Mouse (Mus musculus) cerebellum, adult 11-12 months (tissue): ENCODE measurements around the gene Adssl1.

Experiments
- DNase-seq: peaks from one replicate; pipeline ENCODE4 v3.0.0; 2022

Gene Adssl1

GRCm38 (mm10) chr12:112593951-112594915 is 25.6 kb upstream of the Adssl1 start:
- no peak for DNase-seq

- peak; percentile 36 for DNase-seq
Observed at GRCm38 (mm10) chr12:112594989-112595388, 24.9 kb upstream of the Adssl1 start.

GRCm38 (mm10) chr12:112595626-112596025 is 24.2 kb upstream of the Adssl1 start:
- no peak for DNase-seq

GRCm38 (mm10) chr12:112596454-112596853 is 23.4 kb upstream of the Adssl1 start:
- no peak for DNase-seq

GRCm38 (mm10) chr12:112596891-112597500 is 22.8 kb upstream of the Adssl1 start:
- no peak for DNase-seq

- peak; percentile 44 for DNase-seq
Observed at GRCm38 (mm10) chr12:112597618-112598017, 22.2 kb upstream of the Adssl1 start.

GRCm38 (mm10) chr12:112599198-112599597 is 20.6 kb upstream of the Adssl1 start:
- no peak for DNase-seq

GRCm38 (mm10) chr12:112599942-112600611 is 19.8 kb upstream of the Adssl1 start:
- no peak for DNase-seq

GRCm38 (mm10) chr12:112604022-112604421 is 15.8 kb upstream of the Adssl1 start:
- no peak for DNase-seq

- DNase-seq: no peak
Observed at GRCm38 (mm10) chr12:112604709-112605649, 14.9 kb upstream of the Adssl1 start.

GRCm38 (mm10) chr12:112605766-112606165 is 14.1 kb upstream of the Adssl1 start:
- peak; percentile 67 for DNase-seq

- no peak for DNase-seq
Observed at GRCm38 (mm10) chr12:112606998-112607397, 12.8 kb upstream of the Adssl1 start.

GRCm38 (mm10) chr12:112609031-112609430 is 10.8 kb upstream of the Adssl1 start:
- DNase-seq: no peak

GRCm38 (mm10) chr12:112616668-112617067 is 3.2 kb upstream of the Adssl1 start:
- DNase-seq: no peak

- DNase-seq: no peak
Observed at GRCm38 (mm10) chr12:112617184-112617583, 2.7 kb upstream of the Adssl1 start.

- peak; percentile 37 for DNase-seq
Observed at GRCm38 (mm10) chr12:112617898-112618380, 1.9 kb upstream of the Adssl1 start.

- peak; percentile 29 for DNase-seq
Observed at GRCm38 (mm10) chr12:112618981-112619685, 712 bp upstream of the Adssl1 start.

GRCm38 (mm10) chr12:112620354-112621061 is 663 bp downstream of the Adssl1 start:
- DNase-seq: no peak

GRCm38 (mm10) chr12:112621900-112622299 is 2.1 kb downstream of the Adssl1 start:
- DNase-seq: no peak

GRCm38 (mm10) chr12:112623742-112624141 is 3.9 kb downstream of the Adssl1 start:
- peak; percentile 47 for DNase-seq

GRCm38 (mm10) chr12:112625700-112626099 is 5.9 kb downstream of the Adssl1 start:
- DNase-seq: no peak
